Mouse (Mus musculus): ENCODE measurements around the gene Cacnb2. TPM values are rescaled to one million over a fixed set of nuclear protein-coding genes. Genes with fewer than 3 reads are reported as not detected.

The Cacnb2 gene
- 10 to 100 TPM; 78.8 to 85.3 TPM for total RNA-seq (2021)

- no peak for DNase-seq (ENCODE audit: extremely low spot score in 1 of 2, low spot score in 1 of 2)
Measured at GRCm38 (mm10) chr2:14602788-14603187, at the start of gene Cacnb2. Gene Cacnb2, plus strand, starts transcription at chr2:14603088.

- DNase-seq (ENCODE audit: extremely low spot score in 1 of 2, low spot score in 1 of 2), result no peak
Measured at GRCm38 (mm10) chr2:14568020-14568419, 34.9 kb upstream of the Cacnb2 start.

GRCm38 (mm10) chr2:14571300-14571699, 31.6 kb upstream of the Cacnb2 start:
- no peak for DNase-seq (ENCODE audit: extremely low spot score in 1 of 2, low spot score in 1 of 2)

- DNase-seq (ENCODE audit: extremely low spot score in 1 of 2, low spot score in 1 of 2), result no peak
Measured at GRCm38 (mm10) chr2:14589541-14589940, 13.3 kb upstream of the Cacnb2 start.

- no peak for DNase-seq (ENCODE audit: extremely low spot score in 1 of 2, low spot score in 1 of 2)
Measured at GRCm38 (mm10) chr2:14597909-14598563, 4.9 kb upstream of the Cacnb2 start.

- peak; percentile 58 to 67 for DNase-seq (ENCODE audit: extremely low spot score in 1 of 2, low spot score in 1 of 2)
Measured at GRCm38 (mm10) chr2:14603784-14604781, 1.2 kb downstream of the Cacnb2 start.

- peak in 1 of 2 experiments; percentile 32 for DNase-seq (ENCODE audit: extremely low spot score in 1 of 2, low spot score in 1 of 2)
Measured at GRCm38 (mm10) chr2:14604791-14605190, 1.9 kb downstream of the Cacnb2 start.

GRCm38 (mm10) chr2:14605207-14605606, 2.3 kb downstream of the Cacnb2 start:
- DNase-seq (ENCODE audit: extremely low spot score in 1 of 2, low spot score in 1 of 2), result no peak

- DNase-seq (ENCODE audit: extremely low spot score in 1 of 2, low spot score in 1 of 2), result peak; percentile 16 to 33
Measured at GRCm38 (mm10) chr2:14608606-14609005, 5.7 kb downstream of the Cacnb2 start.

- no peak for DNase-seq (ENCODE audit: extremely low spot score in 1 of 2, low spot score in 1 of 2)
Measured at GRCm38 (mm10) chr2:14612705-14613104, 9.8 kb downstream of the Cacnb2 start.

- no peak for DNase-seq (ENCODE audit: extremely low spot score in 1 of 2, low spot score in 1 of 2)
Measured at GRCm38 (mm10) chr2:14616361-14616760, 13.5 kb downstream of the Cacnb2 start.

- DNase-seq (ENCODE audit: extremely low spot score in 1 of 2, low spot score in 1 of 2), result no peak
Measured at GRCm38 (mm10) chr2:14620120-14620853, 17.4 kb downstream of the Cacnb2 start.

GRCm38 (mm10) chr2:14620891-14621290, 18.0 kb downstream of the Cacnb2 start:
- no peak for DNase-seq (ENCODE audit: extremely low spot score in 1 of 2, low spot score in 1 of 2)

- DNase-seq (ENCODE audit: extremely low spot score in 1 of 2, low spot score in 1 of 2), result no peak
Measured at GRCm38 (mm10) chr2:14623820-14624219, 20.9 kb downstream of the Cacnb2 start.

GRCm38 (mm10) chr2:14629814-14630492, 27.1 kb downstream of the Cacnb2 start:
- no peak for DNase-seq (ENCODE audit: extremely low spot score in 1 of 2, low spot score in 1 of 2)

- no peak for DNase-seq (ENCODE audit: extremely low spot score in 1 of 2, low spot score in 1 of 2)
Measured at GRCm38 (mm10) chr2:14631590-14631989, 28.7 kb downstream of the Cacnb2 start.

- no peak for DNase-seq (ENCODE audit: extremely low spot score in 1 of 2, low spot score in 1 of 2)
Measured at GRCm38 (mm10) chr2:14633202-14633601, 30.3 kb downstream of the Cacnb2 start.

- DNase-seq (ENCODE audit: extremely low spot score in 1 of 2, low spot score in 1 of 2), result no peak
Measured at GRCm38 (mm10) chr2:14639266-14639665, 36.4 kb downstream of the Cacnb2 start.

- no peak for DNase-seq (ENCODE audit: extremely low spot score in 1 of 2, low spot score in 1 of 2)
Measured at GRCm38 (mm10) chr2:14639877-14640276, 37.0 kb downstream of the Cacnb2 start.

- DNase-seq (ENCODE audit: extremely low spot score in 1 of 2, low spot score in 1 of 2), result no peak
Measured at GRCm38 (mm10) chr2:14641040-14641439, 38.2 kb downstream of the Cacnb2 start.
